Mouse (Mus musculus) testis, adult 2 months (tissue): Measurements from ENCODE around the gene Stk11ip. TPM values are rescaled to one million over a fixed set of nuclear protein-coding genes. Genes with fewer than 3 reads are reported as not detected.

Source experiments
- H3K27ac ChIP-seq: fragments of 200-500 bp; 2 replicates; pipeline ENCODE4 v1.5.1; 2012; ENCODE audit warnings: low read depth, low read length; ENCODE audit not compliant: control insufficient read depth, insufficient read depth
- H3K27me3 ChIP-seq: fragments of 200-500 bp; 2 replicates; pipeline ENCODE4 v1.6.1; 2012; ENCODE audit warnings: mild to moderate bottlenecking, low read length, moderate library complexity; ENCODE audit not compliant: control insufficient read depth, insufficient read depth
- H3K36me3 ChIP-seq: fragments of 200-500 bp; 2 replicates; pipeline ENCODE4 v1.6.1; 2012; ENCODE audit warnings: mild to moderate bottlenecking, low read length; ENCODE audit not compliant: control insufficient read depth, insufficient read depth
- H3K4me1 ChIP-seq: fragments of 200-500 bp; 2 replicates; pipeline ENCODE4 v1.6.1; 2012; ENCODE audit warnings: low read length; ENCODE audit not compliant: control insufficient read depth, insufficient read depth
- H3K4me3 ChIP-seq: fragments of 200-500 bp; 2 replicates; pipeline ENCODE4 v1.5.1; 2012; ENCODE audit warnings: low read depth, mild to moderate bottlenecking, low read length, moderate library complexity, mixed read lengths; ENCODE audit not compliant: control insufficient read depth
- CTCF ChIP-seq: fragments of 200-500 bp; IDR thresholded peaks from 2 replicates; pipeline ENCODE4 v1.5.1; 2012; ENCODE audit warnings: low read depth, mild to moderate bottlenecking, inconsistent platforms, low read length, moderate library complexity; ENCODE audit not compliant: control insufficient read depth, insufficient read depth, insufficient replicate concordance
- POLR2A ChIP-seq: fragments of 200-500 bp; IDR thresholded peaks from 2 replicates; pipeline ENCODE4 v1.6.1; 2012; ENCODE audit warnings: low read depth, mild to moderate bottlenecking, inconsistent platforms, low read length, moderate library complexity; ENCODE audit not compliant: control insufficient read depth
- polyA plus RNA-seq: library from polyadenylated mRNA; depleted of rRNA; stranded (reverse); fragments of >200 nt; gene quantifications from 2 replicates; pipeline ENCODE4 v1.2.3, GENCODE M21; 2012

The Stk11ip gene
- polyA plus RNA-seq, 1 experiment: 24.2 TPM

- no peak for TF ChIP-seq POLR2A
- no peak for TF ChIP-seq CTCF
- Histone ChIP-seq H3K27ac (peak overlapping the region; percentile 61), H3K36me3 (no peaks in the 10 kb centered on the region), H3K4me3 (no peak overlapping the region), H3K27me3 (no peaks in the 10 kb centered on the region), H3K4me1 (peaks cover 2% of the 10 kb centered on the region; the same call in 1 of the 2 replicates)
Measured at GRCm38 (mm10) chr1:75516703-75517380, 4.5 kb upstream of the Stk11ip start.

GRCm38 (mm10) chr1:75517984-75518383, 3.3 kb upstream of the Stk11ip start:
- TF ChIP-seq CTCF (no peak), POLR2A (no peak)
- Histone ChIP-seq H3K4me3 (no peak overlapping the region), H3K4me1 (peaks cover 2% of the 10 kb centered on the region; the same call in 1 of the 2 replicates), H3K36me3 (no peaks in the 10 kb centered on the region), H3K27me3 (no peaks in the 10 kb centered on the region), H3K27ac (no peak overlapping the region)

GRCm38 (mm10) chr1:75518427-75518826, 2.9 kb upstream of the Stk11ip start:
- H3K27me3 ChIP-seq: no peaks in the 10 kb centered on the region
- TF ChIP-seq CTCF (no peak), POLR2A (no peak)

GRCm38 (mm10) chr1:75519576-75519975, 1.8 kb upstream of the Stk11ip start:
- TF ChIP-seq POLR2A: no peak
- no peak for TF ChIP-seq CTCF
- H3K27ac ChIP-seq: peak overlapping the region; percentile 49

More at GRCm38 (mm10) chr1:75518427-75518826, 2.9 kb upstream of the Stk11ip start:
- no peak overlapping the region for H3K27ac ChIP-seq
- no peaks in the 10 kb centered on the region for H3K36me3 ChIP-seq
- H3K4me3 ChIP-seq: no peak overlapping the region
- peaks cover 2% of the 10 kb centered on the region; the same call in 1 of the 2 replicates for H3K4me1 ChIP-seq

GRCm38 (mm10) chr1:75524679-75525078, 3.4 kb downstream of the Stk11ip start:
- Histone ChIP-seq H3K4me3 (no peak overlapping the region), H3K36me3 (peaks cover 1% of the 10 kb centered on the region), H3K27me3 (no peaks in the 10 kb centered on the region), H3K4me1 (peaks cover 2% of the 10 kb centered on the region; the same call in 1 of the 2 replicates), H3K27ac (no peak overlapping the region)
- TF ChIP-seq CTCF: no peak
- no peak for TF ChIP-seq POLR2A

More at GRCm38 (mm10) chr1:75519576-75519975, 1.8 kb upstream of the Stk11ip start:
- peaks cover 2% of the 10 kb centered on the region; the same call in 1 of the 2 replicates for H3K4me1 ChIP-seq
- H3K4me3 ChIP-seq: no peak overlapping the region
- H3K27me3 ChIP-seq: no peaks in the 10 kb centered on the region
- H3K36me3 ChIP-seq: no peaks in the 10 kb centered on the region

GRCm38 (mm10) chr1:75530546-75530945, 9.2 kb downstream of the Stk11ip start:
- no peaks in the 10 kb centered on the region for H3K27me3 ChIP-seq
- TF ChIP-seq CTCF (peak; percentile 13; the same call in 1 of the 2 replicates), POLR2A (no peak)
- peaks cover 1% of the 10 kb centered on the region for H3K36me3 ChIP-seq
- H3K4me1 ChIP-seq: no peaks in the 10 kb centered on the region
- H3K4me3 ChIP-seq: no peak overlapping the region
- no peak overlapping the region for H3K27ac ChIP-seq

- no peak overlapping the region for H3K27ac ChIP-seq
- H3K36me3 ChIP-seq: peaks cover 1% of the 10 kb centered on the region
- TF ChIP-seq POLR2A (no peak), CTCF (no peak)
- H3K27me3 ChIP-seq: no peaks in the 10 kb centered on the region
- no peaks in the 10 kb centered on the region for H3K4me1 ChIP-seq
- H3K4me3 ChIP-seq: no peak overlapping the region
Measured at GRCm38 (mm10) chr1:75532280-75533172, 11.2 kb downstream of the Stk11ip start.
